Mouse (Mus musculus): ENCODE measurements at regions not wholly inside any gene's neighbourhood (a gene's known extent, or its start where the extent isn't known, plus 50 kb on each side); places are given as distances from the start of the nearest gene placed in this dataset.

DNA sequence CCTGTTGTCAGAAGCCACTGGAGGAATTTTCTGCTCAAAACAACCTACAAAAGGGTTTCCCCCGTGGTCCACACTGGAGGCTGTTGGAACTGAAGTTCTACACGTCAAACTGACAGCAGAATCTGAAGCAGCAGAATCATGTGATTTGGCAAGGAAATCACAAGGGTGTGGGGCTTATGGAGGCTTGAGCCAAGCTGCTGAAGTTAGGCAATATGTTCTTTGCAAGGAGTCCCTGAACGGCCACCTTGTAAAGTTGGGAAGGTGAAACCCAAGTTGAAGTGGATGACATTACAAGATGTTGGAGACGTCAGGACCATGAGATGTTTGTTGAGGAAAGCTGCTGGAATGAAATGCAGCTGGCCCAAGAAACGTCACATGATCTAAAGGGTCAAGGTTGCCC, 115.2 kb upstream of the Rai14 start:
- TF ChIP-seq POLR2A (IDR thresholded peaks at IDR 0.05; ENCODE audit: insufficient read depth, low read length): no peak
- TF ChIP-seq CTCF (IDR thresholded peaks at IDR 0.05; ENCODE audit: low read depth, low read length): no peak
- TF ChIP-seq EP300 (IDR thresholded peaks at IDR 0.05; ENCODE audit: insufficient read depth, low read depth, low read length): no peak
